Mouse (Mus musculus) CH12.LX (cell line): ENCODE results near the gene Atp13a2.

Experiments
- BHLHE40 ChIP-seq: IDR thresholded peaks from 2 replicates; pipeline ENCODE4 v1.6.1; 2011; ENCODE audit warnings: mild to moderate bottlenecking, low read depth, low read length, improper control_type of control experiment
- CTCF ChIP-seq, 2 experiments: IDR thresholded peaks in 1 of 2; conservative IDR thresholded peaks in 1 of 2; 2 replicates each; pipeline ENCODE4 v1.5.1; 2011 to 2012; ENCODE audit warnings: low read depth in 2 of 2, low read length in 2 of 2, improper control_type of control experiment in 1 of 2, inconsistent platforms in 1 of 2, mild to moderate bottlenecking in 1 of 2, moderate library complexity in 1 of 2
- POLR2A ChIP-seq: IDR thresholded peaks from 2 replicates; pipeline ENCODE4 v1.6.1; 2011; ENCODE audit warnings: low read depth, mild to moderate bottlenecking, improper control_type of control experiment, low read length

GRCm38 (mm10) chr4:140959128-140959679, 27.5 kb upstream of the Atp13a2 start:
- TF ChIP-seq BHLHE40, result no peak
- no peak for TF ChIP-seq POLR2A
- no peak for TF ChIP-seq CTCF (conservative IDR thresholded peaks at IDR 0.05 in 1 of 2, IDR thresholded peaks at IDR 0.05 in 1 of 2; ENCODE audit: low read depth in 2 of 2, low read length in 2 of 2)
